Mouse (Mus musculus) ES-E14 (cell line): ENCODE measurements at regions not wholly inside any gene's neighbourhood (a gene's known extent, or its start where the extent isn't known, plus 50 kb on each side); places are given as distances from the start of the nearest gene placed in this dataset.

Experiments
- DNase-seq: peaks from one replicate; pipeline ENCODE4 v3.0.0-alpha.2; 2013; ENCODE audit warnings: low read depth, low spot score
- H3K27ac ChIP-seq: 2 replicates; pipeline ENCODE4 v1.5.1; 2012; ENCODE audit warnings: low read depth, mild to moderate bottlenecking, low read length, moderate library complexity, mixed read lengths; ENCODE audit not compliant: poor library complexity, insufficient read depth, severe bottlenecking
- H3K36me3 ChIP-seq: 2 replicates; pipeline ENCODE4 v1.6.1; 2012; ENCODE audit warnings: mild to moderate bottlenecking, low read length, moderate library complexity, mixed read lengths; ENCODE audit not compliant: control insufficient read depth, poor library complexity, insufficient read depth, severe bottlenecking
- H3K4me1 ChIP-seq, 2 experiments: fragments of 150-350 bp in 1 of 2; sonication (generic) in 1 of 2; 2 replicates each; pipeline ENCODE4 v1.6.1; 2012; ENCODE audit warnings: low read length in 2 of 2, mild to moderate bottlenecking in 1 of 2, mixed read lengths in 1 of 2; ENCODE audit not compliant: control insufficient read depth in 2 of 2, insufficient read depth in 2 of 2, poor library complexity in 1 of 2
- H3K4me3 ChIP-seq, 2 experiments: fragments of 150-350 bp in 1 of 2; sonication (generic) in 1 of 2; 2 replicates each; pipeline ENCODE4 v1.5.1; 2012; ENCODE audit warnings: low read length in 2 of 2, low read depth in 1 of 2, mild to moderate bottlenecking in 1 of 2, mixed read lengths in 1 of 2; ENCODE audit not compliant: insufficient read depth in 1 of 2, poor library complexity in 1 of 2, severe bottlenecking in 1 of 2
- H3K9ac ChIP-seq: 2 replicates; pipeline ENCODE4 v1.6.1; 2012; ENCODE audit warnings: low read depth, mild to moderate bottlenecking, low read length, mixed read lengths; ENCODE audit not compliant: poor library complexity, insufficient read depth, severe bottlenecking
- H3K9me3 ChIP-seq: fragments of 150-350 bp; sonication (generic); 2 replicates; pipeline ENCODE4 v1.6.1; 2012; ENCODE audit warnings: low read depth, mild to moderate bottlenecking, low read length; ENCODE audit not compliant: control insufficient read depth, insufficient read depth
- CHD2 ChIP-seq: IDR thresholded peaks from 2 replicates; pipeline ENCODE4 v1.6.1; 2014; ENCODE audit warnings: mild to moderate bottlenecking, low read depth, low read length, inconsistent platforms
- HCFC1 ChIP-seq: IDR thresholded peaks from 2 replicates; pipeline ENCODE4 v1.6.1; 2012; ENCODE audit warnings: low read length, inconsistent platforms, borderline replicate concordance; ENCODE audit not compliant: insufficient read depth
- MAFK ChIP-seq: IDR thresholded peaks from 2 replicates; pipeline ENCODE4 v1.6.1; 2014; ENCODE audit warnings: mild to moderate bottlenecking, low read depth, low read length, inconsistent platforms; ENCODE audit not compliant: insufficient read depth
- ZC3H11A ChIP-seq: IDR thresholded peaks from 2 replicates; pipeline ENCODE4 v1.6.1; 2012; ENCODE audit warnings: low read depth, mild to moderate bottlenecking, inconsistent platforms, low read length, borderline replicate concordance
- ZNF384 ChIP-seq: IDR thresholded peaks from 2 replicates; pipeline ENCODE4 v1.6.1; 2012; ENCODE audit warnings: low read depth, low read length, inconsistent platforms
- in situ Hi-C, 2 experiments: fragments of 600-800 bp; cut with MboI; formaldehyde crosslinking; loops; one replicate each; pipeline ENCODE4 v1.15.1; 2025; ENCODE audit warnings: low sequenced_read_pairs in 2 of 2, inconsistent platforms in 1 of 2; ENCODE audit not compliant: unreplicated experiment in 2 of 2

DNA sequence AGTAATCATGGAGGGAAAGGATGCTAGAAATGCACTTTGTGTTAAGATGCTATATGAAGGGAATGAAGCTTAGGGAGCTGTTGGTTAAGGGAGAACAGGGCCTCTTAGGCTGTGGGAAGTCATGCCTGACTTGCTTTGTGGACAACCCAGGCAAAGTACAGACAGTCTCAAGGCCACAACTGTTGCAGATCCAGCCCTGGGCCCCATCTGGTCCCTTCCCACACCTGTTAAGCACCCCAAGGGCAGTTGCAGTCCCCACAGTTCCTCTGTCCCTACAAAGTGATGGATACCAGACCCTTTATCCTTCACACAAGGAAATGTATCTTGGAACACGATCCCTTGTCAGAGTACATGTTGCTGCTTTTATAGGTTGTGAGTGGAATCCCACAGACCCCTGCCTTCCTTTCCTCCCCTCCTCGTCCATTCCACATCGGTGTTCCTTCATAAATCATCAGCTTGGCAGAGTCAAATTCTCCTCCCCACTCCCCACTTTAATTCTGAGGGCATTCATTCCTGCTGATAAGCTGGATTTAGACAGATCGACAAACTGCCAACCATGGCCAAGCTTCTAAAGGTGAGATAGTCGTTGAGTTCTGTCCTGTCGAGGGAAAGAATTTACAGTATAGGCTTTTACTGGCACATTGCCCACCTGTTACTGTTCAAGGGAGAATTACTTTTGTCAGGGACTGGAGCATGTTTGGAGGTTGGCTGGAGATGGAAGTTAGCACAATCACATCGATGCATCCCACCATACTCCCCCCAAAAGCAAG, 153.4 kb downstream of the Adamts15 start:
- Histone ChIP-seq H3K27ac (no peak overlapping the region), H3K9ac (no peak overlapping the region), H3K4me3 (no peak overlapping the region), H3K4me1 (no peaks in the 10 kb centered on the region), H3K9me3 (no peaks in the 10 kb centered on the region), H3K36me3 (no peaks in the 10 kb centered on the region)
- TF ChIP-seq ZNF384 (no peak), CHD2 (no peak), MAFK (no peak), ZC3H11A (no peak), HCFC1 (no peak)
- in situ Hi-C loops, result no loop called here
- DNase-seq, result no peak

- Histone ChIP-seq H3K9me3 (no peaks in the 10 kb centered on the region), H3K4me1 (no peaks in the 10 kb centered on the region), H3K4me3 (no peak overlapping the region), H3K27ac (no peak overlapping the region), H3K9ac (no peak overlapping the region), H3K36me3 (no peaks in the 10 kb centered on the region)
- TF ChIP-seq HCFC1, result no peak
- TF ChIP-seq ZC3H11A, result no peak
- no peak for TF ChIP-seq ZNF384
- TF ChIP-seq CHD2, result no peak
- no peak for TF ChIP-seq MAFK
- in situ Hi-C loops, result no loop called here
- no peak for DNase-seq
Observed at GRCm38 (mm10) chr9:30766701-30767100, 155.6 kb downstream of the Adamts15 start.

DNA sequence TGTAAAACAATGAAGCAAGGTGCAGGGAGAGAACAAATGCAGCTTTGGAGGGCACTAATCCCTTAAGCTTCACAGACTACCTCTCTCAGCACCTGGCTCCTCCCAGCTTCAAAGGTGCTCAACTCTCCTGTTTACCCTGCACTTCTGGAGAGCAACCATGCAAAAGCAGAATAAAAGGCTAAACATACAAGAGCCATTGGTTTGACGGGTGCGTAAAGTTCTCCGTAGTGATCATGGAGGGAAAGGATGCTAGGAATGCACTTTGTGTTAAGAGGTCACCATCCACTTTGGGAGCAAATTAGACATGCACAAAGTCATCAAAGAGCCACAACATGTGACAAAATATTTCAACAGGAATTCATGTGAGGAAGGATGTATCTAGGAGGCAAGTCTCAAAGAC, 156.1 kb downstream of the Adamts15 start:
- no peak overlapping the region for H3K9ac ChIP-seq
- no peak for DNase-seq
- H3K27ac ChIP-seq, result no peak overlapping the region
- no peaks in the 10 kb centered on the region for H3K4me1 ChIP-seq
- no peak overlapping the region for H3K4me3 ChIP-seq
- in situ Hi-C loops, result no loop called here
- TF ChIP-seq CHD2, result no peak
- TF ChIP-seq ZC3H11A, result no peak
- TF ChIP-seq HCFC1, result no peak
- no peaks in the 10 kb centered on the region for H3K9me3 ChIP-seq
- H3K36me3 ChIP-seq, result no peaks in the 10 kb centered on the region

DNA sequence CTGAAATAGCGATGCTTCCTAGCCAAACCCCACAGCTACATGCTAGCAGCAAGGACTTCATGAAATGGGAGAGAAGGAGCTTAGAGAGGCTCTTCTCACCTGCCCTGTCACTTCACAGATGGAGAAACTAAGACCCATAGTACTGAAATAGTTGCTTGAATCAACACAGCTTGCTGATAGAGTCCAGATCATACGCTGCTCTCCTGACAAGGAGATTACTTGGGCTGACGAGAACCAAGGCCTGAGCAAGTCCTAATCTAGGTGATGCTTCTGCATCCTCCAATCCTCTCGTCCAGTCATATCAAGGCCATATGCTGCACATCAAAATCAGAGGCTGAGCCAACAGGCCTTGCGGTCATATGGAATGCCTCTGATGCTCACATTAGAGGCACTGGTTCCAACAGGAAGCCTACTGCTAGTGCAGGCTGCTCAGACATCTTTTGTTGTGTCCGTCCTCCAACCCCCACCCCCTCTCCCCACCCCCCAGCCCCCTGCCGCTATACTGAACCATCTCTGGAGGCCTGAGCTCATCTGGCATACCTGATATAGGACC, 157.2 kb downstream of the Adamts15 start:
- H3K4me3 ChIP-seq, result no peak overlapping the region
- no peaks in the 10 kb centered on the region for H3K36me3 ChIP-seq
- H3K9me3 ChIP-seq, result no peaks in the 10 kb centered on the region
- no peak for TF ChIP-seq MAFK
- no peak for TF ChIP-seq ZC3H11A
- TF ChIP-seq HCFC1, result no peak
- no peak for TF ChIP-seq CHD2
- TF ChIP-seq ZNF384, result no peak
- no peak for DNase-seq
- no peak overlapping the region for H3K9ac ChIP-seq
- H3K27ac ChIP-seq, result no peak overlapping the region
- no peaks in the 10 kb centered on the region for H3K4me1 ChIP-seq
- in situ Hi-C loops, result no loop called here

DNA sequence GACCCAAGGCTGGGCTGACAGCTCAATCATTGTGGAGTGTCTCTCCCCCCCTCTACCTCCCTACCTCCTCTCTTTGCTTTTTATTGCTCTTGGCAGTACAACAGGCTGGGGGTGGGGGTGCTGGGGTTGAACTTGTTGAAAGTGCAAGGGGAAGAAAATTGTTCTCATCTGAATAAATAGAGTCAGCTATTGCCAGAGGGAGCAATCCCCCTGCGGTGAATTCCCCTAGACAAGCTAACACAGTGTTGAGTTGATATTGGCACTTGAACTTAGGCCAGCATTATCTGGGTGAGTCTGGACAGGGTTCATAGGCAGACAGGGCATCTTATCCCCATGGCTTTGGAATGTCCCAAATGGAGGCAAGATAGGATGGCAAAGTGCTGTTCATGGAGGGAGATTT, 159.3 kb downstream of the Adamts15 start:
- no peaks in the 10 kb centered on the region for H3K9me3 ChIP-seq
- in situ Hi-C loops, result no loop called here
- no peaks in the 10 kb centered on the region for H3K36me3 ChIP-seq
- H3K27ac ChIP-seq, result no peak overlapping the region
- no peak overlapping the region for H3K4me3 ChIP-seq
- no peaks in the 10 kb centered on the region for H3K4me1 ChIP-seq
- DNase-seq, result no peak
- H3K9ac ChIP-seq, result no peak overlapping the region
- TF ChIP-seq MAFK, result no peak
